Mouse (Mus musculus) spleen, postnatal 14 days (tissue): ENCODE results near the gene Paics.
A peak's percentile ranks its signal among the peaks of the same experiment; 100 is the strongest.

ENCODE experiments used
- DNase-seq, 2 experiments: peaks; one replicate each; pipeline ENCODE4 v3.0.0; 2021 to 2022; ENCODE audit warnings: low spot score in 2 of 2

The Paics gene

GRCm38 (mm10) chr5:77011082-77011481 is 60.0 kb downstream of the Paics start:
- DNase-seq: no peak

DNA sequence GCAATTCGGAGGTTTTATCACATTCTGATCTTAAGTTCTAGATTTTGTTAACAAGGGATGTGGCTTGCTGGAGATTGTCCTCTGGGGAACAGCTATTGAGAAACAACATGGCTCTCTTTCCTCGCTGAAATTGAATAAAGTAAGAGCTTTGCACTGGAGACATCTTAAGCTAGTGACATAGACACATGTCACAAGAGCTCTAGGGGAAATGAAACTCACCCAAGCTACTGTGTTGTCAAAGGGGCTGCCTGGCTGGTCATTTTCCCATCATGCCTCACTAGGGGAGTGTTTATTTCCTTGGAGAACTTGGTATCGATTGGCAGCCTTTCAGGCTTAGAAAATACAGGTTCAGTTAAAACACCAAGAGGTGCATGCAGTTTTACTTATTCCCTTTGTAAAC is 62.1 kb downstream of the Paics start:
- DNase-seq: no peak

DNA sequence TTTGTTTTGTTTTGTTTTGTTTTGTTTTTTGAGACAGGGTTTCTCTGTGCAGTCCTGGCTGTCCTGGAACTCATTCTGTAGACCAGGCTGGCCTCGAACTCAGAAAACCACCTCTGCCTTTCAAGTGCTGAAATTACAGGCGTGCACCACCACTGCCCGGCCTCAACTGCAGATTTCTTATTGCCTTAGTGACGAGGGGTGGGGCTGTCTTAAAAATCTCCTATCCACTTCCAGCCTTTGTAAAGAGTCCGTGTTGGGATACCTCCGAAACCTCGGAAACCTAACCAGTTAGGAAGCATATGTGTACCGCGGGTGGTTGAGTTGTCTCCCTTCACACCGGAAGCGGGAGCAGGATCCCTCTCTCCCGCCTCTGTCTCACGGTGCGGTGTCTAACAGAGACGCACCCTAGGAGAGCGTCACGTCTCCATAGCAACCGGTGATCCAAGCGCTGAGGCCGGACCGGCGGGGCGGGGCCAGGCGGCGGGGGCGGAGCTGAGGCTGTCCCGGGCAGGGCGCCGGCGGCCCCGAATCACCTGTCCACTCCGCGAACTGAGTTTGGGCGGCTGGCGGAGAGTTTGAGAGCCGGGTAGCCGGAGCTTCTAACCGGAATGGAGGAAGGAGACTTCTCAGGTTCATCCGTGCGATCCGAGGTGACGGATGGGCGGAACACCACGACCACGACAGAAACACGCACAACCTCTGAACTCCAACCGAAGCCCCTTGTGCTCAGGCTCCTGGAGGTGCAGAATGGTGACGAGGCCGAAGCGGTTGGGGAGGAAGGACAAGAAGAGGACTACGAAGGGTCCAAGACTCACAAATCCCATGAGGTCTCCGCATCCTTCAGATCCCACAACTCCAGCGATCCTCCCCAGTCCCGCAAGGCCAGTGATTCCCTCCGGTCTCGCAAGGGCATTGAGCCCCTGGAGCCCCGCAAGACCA is 64.7 kb downstream of the Paics start, which contains the start of gene Thegl:
Thegl (plus strand) TSS at position 480 of the 939 bp plus-strand sequence.
- DNase-seq: peak; percentile 69 to 82
